Mouse (Mus musculus): ENCODE measurements around the gene Lims1.

The Lims1 gene

DNA sequence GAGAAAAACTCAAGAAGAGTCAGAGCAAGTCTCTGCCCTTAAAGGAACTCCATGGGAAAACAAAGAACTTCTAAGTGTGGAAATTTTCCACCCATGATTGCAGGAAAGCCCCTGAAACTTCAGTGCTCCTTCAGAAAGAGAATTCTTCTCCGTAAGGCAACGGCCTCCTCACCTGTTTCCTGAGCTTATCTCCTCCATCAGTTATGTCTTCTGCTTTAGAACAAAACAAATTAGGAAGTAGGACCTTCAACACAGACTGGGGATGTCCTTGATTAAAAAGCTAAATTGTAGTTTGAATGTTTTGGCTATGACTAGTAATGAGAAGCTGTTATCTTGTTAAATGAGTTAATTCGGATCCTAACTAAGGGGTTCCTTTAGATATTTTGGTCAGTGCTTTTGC, 20.3 kb downstream of the Lims1 start:
- DNase-seq (ENCODE audit: extremely low read depth, insufficient read length, low spot score): no peak

DNA sequence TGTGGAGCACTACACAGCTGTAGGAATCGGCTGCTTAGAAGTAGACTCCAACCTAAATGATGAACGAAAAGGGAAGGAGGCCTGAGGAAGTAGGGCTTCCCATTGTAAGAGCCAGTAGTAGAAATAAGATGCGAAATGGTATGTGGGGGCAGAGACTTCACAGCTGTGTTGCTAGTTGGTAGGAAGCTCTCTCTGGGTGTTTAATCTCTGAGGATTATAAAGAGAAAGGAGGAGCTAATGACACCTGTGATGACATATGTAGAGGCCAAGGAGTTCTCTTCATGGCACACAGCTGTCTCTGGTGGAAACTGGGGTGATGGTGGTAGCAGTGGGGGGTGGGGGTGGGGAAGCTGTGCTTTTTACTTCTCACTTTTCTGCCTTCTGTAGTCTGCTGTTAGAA, 27.3 kb downstream of the Lims1 start:
- DNase-seq (ENCODE audit: extremely low read depth, insufficient read length, low spot score): no peak

DNA sequence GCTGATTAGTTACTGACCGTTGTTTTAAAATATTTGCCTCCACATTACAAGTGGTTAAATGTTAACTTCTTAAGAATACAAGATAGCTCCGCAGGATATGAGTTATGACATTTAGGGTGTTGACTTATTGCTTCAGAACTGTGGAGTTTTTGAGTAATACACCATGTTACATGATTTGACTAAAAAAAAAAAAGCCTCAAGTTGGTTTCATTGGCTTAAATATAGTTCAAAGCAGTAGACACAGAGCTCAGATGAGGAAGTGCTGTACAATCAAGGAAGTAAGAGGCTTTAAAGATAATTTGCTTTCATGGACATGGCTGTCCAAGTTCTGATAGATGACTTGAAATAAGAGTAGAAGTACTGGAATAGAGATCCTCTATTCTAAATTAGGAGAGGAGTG, 28.4 kb downstream of the Lims1 start:
- DNase-seq (ENCODE audit: extremely low read depth, insufficient read length, low spot score): no peak

DNA sequence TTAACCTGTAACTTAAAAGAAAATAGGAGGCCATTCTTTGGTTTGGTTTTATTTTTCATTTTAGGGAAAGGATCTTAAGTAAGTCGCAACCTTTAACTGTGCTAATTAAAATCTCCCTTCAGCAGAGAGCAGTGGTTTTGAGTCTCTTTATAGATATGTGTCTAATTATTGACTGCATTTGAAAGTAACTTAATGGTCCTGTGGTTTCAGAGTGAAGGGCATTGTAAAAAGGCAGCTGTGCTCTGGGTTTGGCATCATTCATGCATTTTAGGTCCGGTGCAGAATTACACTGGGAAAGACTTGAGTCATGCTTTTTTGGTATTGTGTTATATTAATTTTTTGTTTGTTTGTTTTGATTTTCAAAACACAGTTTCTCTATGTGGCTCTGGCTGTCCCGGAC, 29.1 kb downstream of the Lims1 start:
- DNase-seq (ENCODE audit: extremely low read depth, insufficient read length, low spot score): no peak

DNA sequence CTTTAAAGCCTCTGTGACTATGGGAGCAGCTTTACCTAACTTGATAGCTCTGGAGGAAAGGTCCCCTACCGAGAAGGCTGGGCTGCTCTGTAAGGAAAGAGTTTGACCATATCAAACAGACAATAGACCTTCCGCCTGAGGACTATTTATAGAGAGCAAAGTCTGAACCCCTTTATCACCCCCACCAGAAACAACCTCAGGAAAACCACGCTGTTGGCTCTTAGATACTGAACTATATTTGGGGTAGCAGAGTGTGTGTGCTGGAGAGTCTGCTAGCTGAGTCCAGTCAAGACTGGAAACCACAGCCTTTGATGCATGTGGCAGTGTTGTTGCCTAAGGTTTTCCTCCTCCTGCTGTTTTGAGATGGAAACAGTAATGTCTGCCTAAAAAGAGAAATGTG, 31.3 kb downstream of the Lims1 start:
- DNase-seq (ENCODE audit: extremely low read depth, insufficient read length, low spot score): no peak

DNA sequence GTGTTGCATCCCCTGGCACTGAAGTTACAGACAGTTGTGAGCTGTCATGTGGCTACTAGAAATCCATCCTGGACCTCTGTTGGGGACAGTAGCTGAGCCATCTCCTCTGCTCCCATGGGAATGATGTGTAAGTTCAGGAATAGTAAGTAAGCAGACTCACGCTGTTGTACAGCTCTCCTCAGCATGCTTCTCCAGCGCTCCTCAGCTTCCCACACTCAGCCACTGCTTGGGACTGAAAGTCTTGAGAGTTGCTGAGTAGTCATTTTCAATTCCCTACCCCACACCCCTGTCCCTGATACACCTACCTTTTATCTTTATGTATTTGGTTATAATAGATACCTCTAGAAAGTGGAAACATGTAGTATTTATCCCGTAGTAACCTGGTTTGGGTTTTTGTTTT, 33.2 kb downstream of the Lims1 start:
- DNase-seq (ENCODE audit: extremely low read depth, insufficient read length, low spot score): no peak

DNA sequence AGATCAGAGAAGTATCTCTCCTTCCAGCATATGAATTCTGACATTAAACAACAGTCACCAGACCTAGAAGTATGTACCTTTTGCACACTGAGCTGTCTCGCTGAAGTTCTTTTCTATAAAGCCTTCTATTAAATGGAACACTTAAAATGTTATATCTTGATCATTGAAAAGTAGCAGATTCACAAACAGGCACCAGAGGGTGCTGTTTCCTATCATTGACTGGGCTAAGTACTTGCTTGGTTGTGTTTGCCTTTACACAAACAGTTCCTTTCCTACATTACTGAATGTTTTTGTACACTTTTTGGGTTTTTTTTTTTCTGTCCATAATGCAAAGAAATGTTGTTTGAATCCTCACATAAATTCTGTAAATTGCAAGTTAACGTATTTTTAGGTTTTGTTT, 35.9 kb downstream of the Lims1 start:
- no peak for DNase-seq (ENCODE audit: extremely low read depth, insufficient read length, low spot score)

DNA sequence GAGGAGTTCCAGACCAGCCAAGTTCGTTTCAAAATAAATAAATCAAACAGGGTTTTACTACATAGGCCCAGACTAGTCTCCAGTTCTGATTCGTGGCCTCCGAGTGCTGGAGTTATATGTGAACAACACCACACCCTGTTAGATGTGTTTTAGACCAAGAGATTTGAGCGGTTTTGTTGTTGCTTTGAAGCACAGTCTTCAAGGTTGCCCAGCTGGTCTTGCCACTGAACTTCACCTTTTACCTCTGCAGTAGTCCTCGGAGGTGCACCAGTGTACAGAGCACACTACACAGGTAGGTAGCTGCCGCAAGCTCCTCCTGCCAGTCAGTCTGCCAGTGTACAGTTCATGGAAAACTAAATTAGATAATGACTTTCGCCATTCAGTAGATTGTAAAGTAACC, 36.7 kb downstream of the Lims1 start:
- DNase-seq (ENCODE audit: extremely low read depth, insufficient read length, low spot score): no peak

DNA sequence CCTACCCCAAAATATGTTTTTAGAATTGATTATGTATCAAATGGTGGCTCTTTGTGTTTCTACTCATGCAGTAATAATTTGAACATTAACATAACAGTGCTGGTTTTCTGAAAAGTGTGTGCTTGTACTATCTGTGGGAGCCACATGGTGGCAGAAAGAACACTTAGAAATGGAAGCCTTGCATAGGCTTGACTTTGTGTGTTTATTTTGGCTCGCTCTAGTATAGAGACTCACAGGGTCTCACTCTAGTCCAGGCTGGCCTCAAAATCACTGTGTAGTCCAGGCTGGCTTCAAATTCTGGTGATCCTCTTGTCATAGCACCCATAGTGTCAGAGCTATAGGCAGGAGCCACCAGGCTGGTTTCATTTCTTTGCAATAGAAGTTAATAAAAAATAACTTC, 39.5 kb downstream of the Lims1 start:
- no peak for DNase-seq (ENCODE audit: extremely low read depth, insufficient read length, low spot score)

DNA sequence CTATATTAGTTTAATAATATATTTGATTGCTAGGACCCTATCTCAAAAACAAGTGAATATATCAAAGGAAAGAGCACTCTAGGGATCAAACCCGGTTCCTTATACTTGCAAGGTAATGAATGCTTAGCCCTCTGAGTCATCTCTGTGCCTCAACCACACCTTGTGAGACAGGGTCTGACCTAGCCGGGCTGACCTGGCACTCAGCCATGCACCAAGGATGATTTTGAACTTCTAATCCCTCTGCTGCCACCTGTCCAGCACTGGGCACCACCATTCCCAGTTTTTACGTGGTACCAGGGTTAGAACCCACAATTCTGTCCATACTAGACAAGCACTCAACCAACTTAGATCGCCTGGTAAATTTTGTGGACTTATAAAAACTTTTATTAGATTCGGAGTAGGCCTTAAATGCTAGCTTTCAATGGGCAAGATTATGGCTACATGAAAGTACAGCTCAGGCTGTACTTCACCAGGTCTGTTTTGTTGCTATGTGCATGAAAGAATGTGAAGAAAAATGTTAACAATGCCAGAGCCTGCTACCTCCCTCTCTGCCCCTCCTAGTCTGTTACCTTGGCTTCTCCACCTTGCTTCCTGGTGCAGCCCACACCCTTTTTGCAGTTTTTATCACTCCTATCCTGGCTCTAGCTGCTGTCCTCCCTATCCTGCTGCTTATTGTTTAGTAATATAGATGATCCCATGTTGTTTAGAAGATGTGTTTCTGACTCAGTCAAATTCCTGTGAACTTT, 41.7 kb downstream of the Lims1 start:
- no peak for DNase-seq (ENCODE audit: extremely low read depth, insufficient read length, low spot score)

DNA sequence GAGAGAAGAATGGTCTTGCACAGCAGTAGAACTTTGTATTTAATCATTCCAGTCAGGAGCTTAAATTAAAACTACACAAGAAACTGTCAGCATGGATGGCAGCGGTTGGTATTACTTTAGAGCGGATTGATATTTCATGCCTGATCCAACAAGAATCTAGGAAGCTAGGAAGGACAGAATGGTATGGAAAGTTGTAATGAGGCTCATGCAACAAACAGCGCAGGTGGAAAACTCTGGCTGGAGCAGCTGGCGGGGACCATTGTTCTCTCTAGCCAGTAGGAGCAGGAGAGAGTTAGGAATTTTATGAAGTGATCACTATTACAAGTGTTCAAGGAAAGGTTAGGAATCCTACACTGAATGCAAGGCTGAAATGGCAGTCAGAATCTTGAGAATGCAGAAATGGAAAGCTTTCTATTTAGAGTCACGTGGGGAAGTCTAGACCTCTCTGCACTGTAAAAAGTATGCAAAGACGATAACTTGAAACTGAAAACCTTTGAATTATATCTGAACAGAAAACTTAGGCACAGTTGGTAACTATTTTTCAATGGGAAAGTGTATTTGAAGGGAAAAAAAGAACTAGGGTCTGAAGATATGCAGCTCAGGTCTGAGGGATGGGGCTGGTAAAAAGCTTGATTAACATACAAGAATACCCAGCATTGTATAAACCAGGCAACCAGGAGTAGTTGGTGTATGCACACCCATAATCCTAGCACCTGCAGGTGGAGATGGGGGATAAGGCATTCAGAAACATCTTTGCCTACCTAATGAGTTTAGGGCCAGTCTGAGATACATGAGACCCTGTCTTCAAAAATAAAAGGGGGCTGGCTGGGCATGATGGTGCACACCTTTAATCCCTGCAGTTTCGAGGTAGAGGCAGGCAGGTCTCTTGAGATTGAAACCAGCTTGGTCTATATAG, 45.8 kb downstream of the Lims1 start:
- DNase-seq (ENCODE audit: extremely low read depth, insufficient read length, low spot score): no peak

DNA sequence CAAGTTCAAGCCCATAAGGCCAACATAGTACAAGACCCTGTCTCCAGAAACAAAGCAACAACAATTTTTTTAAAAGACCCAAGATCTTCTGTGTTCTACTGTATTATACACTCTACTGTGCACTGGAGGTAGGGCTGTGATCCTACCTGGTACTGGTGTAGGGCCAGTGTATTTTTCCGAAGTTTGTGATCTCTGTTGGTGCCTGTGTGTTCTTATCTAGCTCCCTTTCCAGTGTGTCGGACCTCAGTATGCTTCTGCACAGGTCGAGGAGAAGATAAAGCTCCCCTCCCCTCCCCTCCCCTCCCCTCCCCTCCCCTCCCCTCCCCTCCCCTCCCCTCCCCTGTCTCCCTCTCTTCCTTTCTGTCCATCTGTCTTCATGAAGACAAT, 46.4 kb downstream of the Lims1 start:
- no peak for DNase-seq (ENCODE audit: extremely low read depth, insufficient read length, low spot score)

DNA sequence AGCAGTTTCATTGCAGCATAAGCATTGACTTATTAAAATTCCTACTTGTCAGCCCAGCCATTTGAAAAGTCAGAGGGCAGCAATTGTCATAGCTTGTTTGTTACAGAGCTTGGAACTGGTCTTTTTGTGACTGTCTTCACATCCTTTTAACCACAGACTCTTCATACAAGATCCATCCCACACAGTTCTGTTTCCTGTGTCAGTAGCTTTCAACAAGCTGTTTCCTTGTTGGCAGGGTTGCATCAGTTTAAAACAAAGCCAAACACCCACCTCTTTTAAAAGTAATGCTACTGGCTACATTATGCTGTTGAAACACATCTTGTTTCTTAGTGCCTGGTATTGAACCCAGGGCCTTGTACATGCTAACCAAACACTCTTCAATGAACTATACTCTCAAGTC, 46.9 kb downstream of the Lims1 start:
- no peak for DNase-seq (ENCODE audit: extremely low read depth, insufficient read length, low spot score)

DNA sequence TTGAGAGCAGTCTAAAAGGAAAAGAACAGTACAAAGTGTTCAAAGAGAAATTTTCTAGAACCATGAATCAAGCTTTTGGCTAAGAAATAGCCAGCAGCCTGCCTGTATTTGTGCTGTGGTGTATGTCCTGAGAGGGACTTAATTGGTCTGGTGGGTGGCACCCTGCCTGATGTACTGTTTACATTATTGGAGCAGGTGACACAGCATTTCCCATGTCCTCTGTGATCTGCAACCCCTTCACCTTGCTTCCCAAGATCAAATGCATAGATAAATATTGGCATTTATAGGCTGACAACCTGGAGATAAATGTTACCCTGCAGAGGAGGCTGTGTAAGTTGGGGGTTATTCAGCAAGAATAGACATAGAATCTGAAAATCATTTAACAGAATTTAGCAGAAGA, 47.3 kb downstream of the Lims1 start:
- no peak for DNase-seq (ENCODE audit: extremely low read depth, insufficient read length, low spot score)

DNA sequence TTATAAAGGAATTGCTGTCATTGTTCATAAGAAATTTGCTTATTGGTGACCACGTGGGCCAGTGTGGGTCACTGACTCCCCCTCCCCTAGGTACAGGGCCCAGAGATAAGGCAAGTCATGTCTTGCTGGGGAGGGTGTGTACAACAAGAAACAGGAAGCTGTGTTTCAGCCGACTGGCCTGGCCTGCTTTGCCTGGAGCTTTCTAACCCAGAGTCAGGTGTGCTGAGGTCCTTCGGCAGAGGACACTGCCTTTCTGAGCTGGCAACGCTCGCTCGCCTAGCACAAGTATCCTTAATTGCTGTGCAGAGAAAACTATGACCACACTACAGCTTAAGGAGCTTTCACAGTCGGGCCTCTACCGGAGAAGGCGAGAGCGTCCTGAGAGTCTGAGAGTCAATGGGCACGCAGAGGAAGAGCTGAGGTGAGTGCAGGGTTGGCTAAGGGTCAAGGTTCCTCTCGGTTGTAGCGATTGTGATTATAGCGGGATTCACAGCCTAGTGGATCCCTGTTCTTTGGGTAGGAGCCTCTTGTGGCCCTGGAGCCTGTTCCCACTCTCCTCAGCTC, 48.1 kb downstream of the Lims1 start:
- DNase-seq (ENCODE audit: extremely low read depth, insufficient read length, low spot score): no peak

DNA sequence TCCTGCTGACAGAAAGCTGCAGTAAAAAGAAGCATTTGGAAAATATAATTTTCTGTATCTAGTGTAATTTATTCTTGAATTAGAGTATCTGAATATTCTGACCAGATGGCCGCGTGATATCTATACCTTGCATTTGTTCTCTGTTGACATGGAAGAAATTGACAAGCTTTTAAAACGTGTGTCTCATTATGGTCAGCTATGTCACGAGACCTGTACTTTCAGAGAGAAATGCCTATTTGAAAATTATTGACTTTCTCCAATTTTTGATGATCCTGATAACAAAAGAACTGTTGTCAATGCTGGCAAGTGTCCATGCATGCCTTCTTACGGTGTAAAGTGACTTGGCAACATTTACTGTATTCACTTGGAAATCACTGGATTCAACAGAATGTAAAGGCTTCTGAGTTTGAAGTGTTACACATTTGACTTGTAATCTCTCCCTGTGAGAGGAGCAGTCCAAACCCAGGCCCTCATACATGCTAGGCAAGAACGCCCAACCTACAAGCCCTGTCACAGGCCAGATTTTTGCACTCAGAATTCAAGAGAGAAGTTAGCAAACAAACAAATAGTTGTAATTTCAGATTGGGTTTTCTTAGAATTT, 49.3 kb downstream of the Lims1 start:
- DNase-seq (ENCODE audit: extremely low read depth, insufficient read length, low spot score): no peak

DNA sequence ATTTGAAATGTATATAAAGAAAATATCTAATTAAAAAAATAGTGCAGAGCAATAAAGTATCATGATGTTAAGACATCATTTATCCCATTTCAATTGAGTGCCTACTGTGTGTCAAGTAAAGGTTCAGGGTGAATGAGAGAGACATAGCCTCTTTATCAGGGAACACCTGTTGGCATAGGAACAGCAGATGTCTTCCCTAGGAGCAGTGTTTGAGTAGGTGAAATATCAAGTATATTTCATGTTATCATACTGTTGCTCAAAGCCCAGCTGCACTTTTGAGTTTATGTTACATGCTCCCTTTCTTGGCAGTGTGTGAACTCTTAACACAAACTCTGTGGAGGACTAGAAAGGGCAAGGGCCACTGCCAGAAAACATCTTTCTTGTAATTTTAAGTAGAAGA, 50.6 kb downstream of the Lims1 start:
- no peak for DNase-seq (ENCODE audit: extremely low read depth, insufficient read length, low spot score)

DNA sequence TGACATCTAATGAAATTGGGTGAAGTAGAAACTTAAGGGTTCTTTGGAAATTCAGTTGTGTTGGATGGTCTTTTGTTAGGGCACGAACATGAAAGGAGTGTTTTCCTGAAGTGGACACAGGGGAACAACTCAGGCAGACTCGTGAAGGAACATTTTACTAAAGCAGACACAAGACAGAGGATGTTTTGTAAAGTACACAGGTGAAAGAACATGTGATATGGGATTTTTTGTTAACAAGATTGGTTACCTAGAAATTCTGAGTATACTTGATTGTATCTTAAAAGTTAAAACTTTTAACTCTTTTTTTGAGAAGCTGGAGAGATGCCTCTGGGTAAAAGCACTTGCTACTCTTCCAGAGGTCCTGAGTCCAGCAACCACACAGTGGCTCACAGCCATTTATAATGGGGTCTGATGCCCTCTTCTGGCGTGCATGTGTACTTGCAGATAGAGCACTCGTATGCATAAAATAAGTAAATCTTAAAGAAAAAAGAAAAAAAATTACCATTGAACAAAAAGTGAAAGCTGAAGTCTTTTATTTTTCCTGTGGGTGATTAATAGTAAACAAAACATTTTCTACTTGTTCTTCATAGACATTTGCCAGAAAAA, 54.4 kb downstream of the Lims1 start:
- peak; percentile 36 for DNase-seq (ENCODE audit: extremely low read depth, insufficient read length, low spot score)

DNA sequence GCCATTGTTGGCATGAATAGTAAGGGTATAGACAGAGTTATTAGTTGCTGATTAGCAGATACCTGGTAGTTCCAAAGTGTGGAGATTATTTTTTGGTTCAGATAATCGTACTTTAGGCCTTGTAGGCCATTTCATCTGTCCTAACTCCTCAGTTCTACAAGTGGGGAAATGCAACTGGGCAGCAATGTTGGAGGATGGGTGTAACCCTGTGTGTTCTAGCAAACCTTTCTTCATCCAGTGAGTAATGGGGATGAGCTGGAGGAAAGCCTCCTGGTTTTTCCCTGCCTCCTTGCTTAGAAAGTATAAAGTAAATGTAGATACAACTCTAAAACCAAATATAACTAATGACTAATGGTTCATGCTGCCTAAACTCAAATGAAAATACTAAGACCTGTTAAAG, 55.1 kb downstream of the Lims1 start:
- no peak for DNase-seq (ENCODE audit: extremely low read depth, insufficient read length, low spot score)

DNA sequence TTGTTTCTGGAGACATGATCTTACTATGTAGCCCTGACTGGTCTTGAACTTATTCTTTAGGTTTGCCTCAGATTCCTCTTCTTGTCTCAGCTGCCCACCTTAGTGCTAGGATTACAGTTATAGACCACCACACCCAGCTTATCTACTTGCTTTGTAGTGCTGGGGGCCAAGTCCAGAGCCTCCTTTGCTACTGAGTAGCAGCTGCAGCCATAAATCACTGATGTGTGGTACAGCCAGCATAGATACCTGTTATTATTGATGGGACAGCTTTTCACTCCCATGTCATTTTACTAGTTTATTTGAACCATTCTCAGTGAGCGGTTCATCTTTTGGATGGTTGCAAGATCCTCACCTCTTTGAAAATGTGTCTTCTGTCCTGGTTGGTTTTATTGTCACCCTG, 56.4 kb downstream of the Lims1 start:
- DNase-seq (ENCODE audit: extremely low read depth, insufficient read length, low spot score): no peak

DNA sequence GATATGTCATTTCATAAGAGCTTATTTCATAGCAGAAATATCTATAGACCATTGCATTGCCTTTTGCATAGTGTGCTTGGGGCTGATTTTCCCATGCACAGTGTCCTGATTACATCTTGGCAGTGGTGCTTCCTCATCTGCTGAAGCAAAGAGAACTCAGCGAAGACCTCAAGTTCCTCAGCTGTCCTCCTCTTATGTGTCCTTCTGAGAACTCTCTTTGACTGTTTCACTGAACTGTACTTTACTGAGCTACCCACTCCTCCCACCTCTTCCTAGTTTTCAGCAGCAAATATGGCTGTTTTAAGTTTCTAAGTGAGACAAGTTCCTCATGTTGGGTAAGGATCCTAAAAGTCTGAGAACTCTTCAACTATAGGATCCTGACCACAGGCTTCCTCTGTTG, 58.6 kb downstream of the Lims1 start:
- DNase-seq (ENCODE audit: extremely low read depth, insufficient read length, low spot score): no peak
